Mouse (Mus musculus): ENCODE results near the gene Cers6. TPM values are rescaled to one million over a fixed set of nuclear protein-coding genes. Genes with fewer than 3 reads are reported as not detected.

The Cers6 gene
- polyA plus RNA-seq, 1 experiment: 10.3 TPM

- Histone ChIP-seq H3K79me2 (ENCODE audit: control insufficient read depth, insufficient read depth) (no peaks in the 10 kb centered on the region), H3ac (ENCODE audit: control insufficient read depth, insufficient read length, low read depth) (no peak overlapping the region), H3K27me3 (ENCODE audit: control insufficient read depth, insufficient read depth, insufficient read length) (no peaks in the 10 kb centered on the region), H3K36me3 (ENCODE audit: control insufficient read depth, insufficient read depth) (peaks cover 16% of the 10 kb centered on the region), H3K4me3 (ENCODE audit: insufficient read depth, poor library complexity, severe bottlenecking) (no peak overlapping the region), H3K79me3 (ENCODE audit: low read depth) (no peaks in the 10 kb centered on the region)
- TF ChIP-seq MYOG (IDR thresholded peaks at IDR 0.05; ENCODE audit: control insufficient read depth, extremely low read depth, insufficient read length) (no peak), MYOD1 (IDR thresholded peaks at IDR 0.05; ENCODE audit: control insufficient read depth, insufficient read length, low read depth) (no peak), CEBPB (IDR thresholded peaks at IDR 0.05; ENCODE audit: low read depth) (no peak), USF1 (IDR thresholded peaks at IDR 0.05; ENCODE audit: low read depth) (no peak), MAX (IDR thresholded peaks at IDR 0.05) (no peak), FOSL1 (IDR thresholded peaks at IDR 0.05; ENCODE audit: insufficient read depth, low read length, poor library complexity, severe bottlenecking) (no peak), CTCF (IDR thresholded peaks at IDR 0.05; ENCODE audit: control insufficient read depth, insufficient read depth, insufficient read length) (no peak)
Observed at GRCm38 (mm10) chr2:69082499-69083197, 221.4 kb downstream of the Cers6 start.

DNA sequence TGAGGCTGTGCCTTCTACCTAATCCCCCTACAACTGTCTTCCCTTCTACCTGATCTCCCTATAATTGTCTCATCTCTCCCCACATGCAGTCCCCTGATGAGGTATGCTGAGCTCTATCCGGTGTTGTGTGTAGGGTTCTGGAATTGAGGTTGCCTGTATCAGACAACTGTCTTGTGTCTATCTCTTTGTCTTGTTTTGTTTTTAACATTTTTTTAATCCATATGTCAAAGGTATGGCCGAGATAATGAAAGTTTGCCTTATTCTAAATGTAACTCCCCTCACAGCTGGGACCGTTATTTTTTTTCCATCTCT, 221.9 kb downstream of the Cers6 start:
- TF ChIP-seq CTCF (IDR thresholded peaks at IDR 0.05; ENCODE audit: control insufficient read depth, insufficient read depth, insufficient read length): no peak
- TF ChIP-seq CEBPB (IDR thresholded peaks at IDR 0.05; ENCODE audit: low read depth): no peak
- no peak for TF ChIP-seq MYOD1 (IDR thresholded peaks at IDR 0.05; ENCODE audit: control insufficient read depth, insufficient read length, low read depth)
- TF ChIP-seq MYOG (IDR thresholded peaks at IDR 0.05; ENCODE audit: control insufficient read depth, extremely low read depth, insufficient read length): no peak
- no peak for TF ChIP-seq FOSL1 (IDR thresholded peaks at IDR 0.05; ENCODE audit: insufficient read depth, low read length, poor library complexity, severe bottlenecking)
- TF ChIP-seq USF1 (IDR thresholded peaks at IDR 0.05; ENCODE audit: low read depth): no peak
- no peak for TF ChIP-seq MAX (IDR thresholded peaks at IDR 0.05)
- H3K27me3 ChIP-seq (ENCODE audit: control insufficient read depth, insufficient read depth, insufficient read length): no peaks in the 10 kb centered on the region
- H3ac ChIP-seq (ENCODE audit: control insufficient read depth, insufficient read length, low read depth): no peak overlapping the region
- H3K79me3 ChIP-seq (ENCODE audit: low read depth): no peaks in the 10 kb centered on the region
- peaks cover 17% of the 10 kb centered on the region for H3K36me3 ChIP-seq (ENCODE audit: control insufficient read depth, insufficient read depth)
- no peaks in the 10 kb centered on the region for H3K79me2 ChIP-seq (ENCODE audit: control insufficient read depth, insufficient read depth)
- no peak overlapping the region for H3K4me3 ChIP-seq (ENCODE audit: insufficient read depth, poor library complexity, severe bottlenecking)

DNA sequence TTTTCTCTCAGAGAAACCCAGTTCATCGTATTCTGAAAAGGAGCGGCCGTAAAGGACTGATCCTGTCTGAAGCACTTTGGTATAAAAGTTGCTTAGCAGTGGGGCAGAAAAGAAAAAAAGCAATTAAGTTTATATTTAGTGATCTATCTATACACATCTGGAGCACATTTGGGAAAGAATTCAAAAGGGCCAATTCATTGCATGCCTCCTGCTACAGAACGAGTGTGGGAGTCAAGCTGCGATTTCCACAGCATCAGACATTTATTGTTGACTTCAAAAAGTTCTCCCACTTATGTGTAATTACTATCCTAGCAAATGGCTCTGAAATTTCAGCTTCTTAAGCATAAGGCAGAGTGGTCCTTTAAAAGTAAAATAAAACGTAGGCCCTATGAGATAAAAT, 223.2 kb downstream of the Cers6 start:
- H3K4me3 ChIP-seq (ENCODE audit: insufficient read depth, poor library complexity, severe bottlenecking): no peak overlapping the region
- H3K79me3 ChIP-seq (ENCODE audit: low read depth): no peaks in the 10 kb centered on the region
- TF ChIP-seq MYOD1 (IDR thresholded peaks at IDR 0.05; ENCODE audit: control insufficient read depth, insufficient read length, low read depth): no peak
- no peak for TF ChIP-seq MAX (IDR thresholded peaks at IDR 0.05)
- TF ChIP-seq MYOG (IDR thresholded peaks at IDR 0.05; ENCODE audit: control insufficient read depth, extremely low read depth, insufficient read length): no peak
- TF ChIP-seq CEBPB (IDR thresholded peaks at IDR 0.05; ENCODE audit: low read depth): no peak
- TF ChIP-seq CTCF (IDR thresholded peaks at IDR 0.05; ENCODE audit: control insufficient read depth, insufficient read depth, insufficient read length): no peak
- TF ChIP-seq USF1 (IDR thresholded peaks at IDR 0.05; ENCODE audit: low read depth): no peak
- TF ChIP-seq FOSL1 (IDR thresholded peaks at IDR 0.05; ENCODE audit: insufficient read depth, low read length, poor library complexity, severe bottlenecking): no peak
- peaks cover 23% of the 10 kb centered on the region for H3K36me3 ChIP-seq (ENCODE audit: control insufficient read depth, insufficient read depth)
- no peaks in the 10 kb centered on the region for H3K79me2 ChIP-seq (ENCODE audit: control insufficient read depth, insufficient read depth)
- no peaks in the 10 kb centered on the region for H3K27me3 ChIP-seq (ENCODE audit: control insufficient read depth, insufficient read depth, insufficient read length)
- H3ac ChIP-seq (ENCODE audit: control insufficient read depth, insufficient read length, low read depth): no peak overlapping the region

GRCm38 (mm10) chr2:69086505-69087260, 225.4 kb downstream of the Cers6 start:
- peaks cover 23% of the 10 kb centered on the region for H3K36me3 ChIP-seq (ENCODE audit: control insufficient read depth, insufficient read depth)
- no peak overlapping the region for H3ac ChIP-seq (ENCODE audit: control insufficient read depth, insufficient read length, low read depth)
- no peaks in the 10 kb centered on the region for H3K79me3 ChIP-seq (ENCODE audit: low read depth)
- no peak overlapping the region for H3K4me3 ChIP-seq (ENCODE audit: insufficient read depth, poor library complexity, severe bottlenecking)
- no peaks in the 10 kb centered on the region for H3K79me2 ChIP-seq (ENCODE audit: control insufficient read depth, insufficient read depth)
- TF ChIP-seq MYOD1 (IDR thresholded peaks at IDR 0.05; ENCODE audit: control insufficient read depth, insufficient read length, low read depth) (no peak), MAX (IDR thresholded peaks at IDR 0.05) (no peak), FOSL1 (IDR thresholded peaks at IDR 0.05; ENCODE audit: insufficient read depth, low read length, poor library complexity, severe bottlenecking) (no peak), CEBPB (IDR thresholded peaks at IDR 0.05; ENCODE audit: low read depth) (no peak), MYOG (IDR thresholded peaks at IDR 0.05; ENCODE audit: control insufficient read depth, extremely low read depth, insufficient read length) (no peak), USF1 (IDR thresholded peaks at IDR 0.05; ENCODE audit: low read depth) (no peak), CTCF (IDR thresholded peaks at IDR 0.05; ENCODE audit: control insufficient read depth, insufficient read depth, insufficient read length) (no peak)
- no peaks in the 10 kb centered on the region for H3K27me3 ChIP-seq (ENCODE audit: control insufficient read depth, insufficient read depth, insufficient read length)

DNA sequence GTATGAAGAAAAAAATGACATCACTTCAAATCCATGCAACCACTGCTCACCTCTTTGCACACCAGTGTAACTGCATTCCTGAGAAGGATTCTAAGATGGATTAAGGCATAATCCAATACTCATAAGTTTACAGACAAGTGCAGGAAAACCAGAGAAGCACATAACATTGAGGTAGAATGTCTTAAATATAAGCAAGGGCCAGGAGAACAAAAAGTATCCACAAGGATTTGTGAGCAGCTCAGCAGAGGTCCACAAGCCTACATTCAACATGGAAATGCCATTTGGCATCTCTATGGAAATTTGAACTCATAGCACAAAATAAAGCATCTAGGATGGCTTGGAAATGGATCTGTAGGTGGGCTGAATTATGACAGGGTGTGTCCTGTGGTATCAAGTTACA, 234.6 kb downstream of the Cers6 start:
- H3K4me3 ChIP-seq (ENCODE audit: insufficient read depth, poor library complexity, severe bottlenecking): no peak overlapping the region
- no peaks in the 10 kb centered on the region for H3K79me2 ChIP-seq (ENCODE audit: control insufficient read depth, insufficient read depth)
- TF ChIP-seq CEBPB (IDR thresholded peaks at IDR 0.05; ENCODE audit: low read depth) (no peak), FOSL1 (IDR thresholded peaks at IDR 0.05; ENCODE audit: insufficient read depth, low read length, poor library complexity, severe bottlenecking) (no peak), USF1 (IDR thresholded peaks at IDR 0.05; ENCODE audit: low read depth) (no peak), MYOG (IDR thresholded peaks at IDR 0.05; ENCODE audit: control insufficient read depth, extremely low read depth, insufficient read length) (no peak), MAX (IDR thresholded peaks at IDR 0.05) (no peak), MYOD1 (IDR thresholded peaks at IDR 0.05; ENCODE audit: control insufficient read depth, insufficient read length, low read depth) (no peak), CTCF (IDR thresholded peaks at IDR 0.05; ENCODE audit: control insufficient read depth, insufficient read depth, insufficient read length) (no peak)
- H3K27me3 ChIP-seq (ENCODE audit: control insufficient read depth, insufficient read depth, insufficient read length): no peaks in the 10 kb centered on the region
- no peak overlapping the region for H3ac ChIP-seq (ENCODE audit: control insufficient read depth, insufficient read length, low read depth)
- peaks cover 13% of the 10 kb centered on the region for H3K36me3 ChIP-seq (ENCODE audit: control insufficient read depth, insufficient read depth)
- H3K79me3 ChIP-seq (ENCODE audit: low read depth): no peaks in the 10 kb centered on the region
